Mouse (Mus musculus) forebrain, embryonic 14.5 days (tissue): ENCODE data around the gene Suclg2. TPM values are rescaled to one million over a fixed set of nuclear protein-coding genes. Genes with fewer than 3 reads are reported as not detected.
A peak's percentile ranks its signal among the peaks of the same experiment; 100 is the strongest.

ENCODE experiments used
- ATAC-seq: fragments of 200-750 bp; cut with Nextera tagmentation; 2 replicates; pipeline ENCODE4 v1.8.0; 2017; ENCODE audit warnings: mild to moderate bottlenecking, moderate library complexity
- DNase-seq: peaks from one replicate; pipeline ENCODE4 v3.0.0-alpha.2; 2015; ENCODE audit warnings: low spot score
- H3K27ac ChIP-seq: fragments of 300-500 bp; sonication (generic); 2 replicates; pipeline ENCODE4 v1.5.1; 2014; ENCODE audit warnings: low read depth, mild to moderate bottlenecking, control low read depth, low read length, moderate library complexity
- H3K27me3 ChIP-seq: fragments of 300-500 bp; sonication (generic); replicated peaks from 2 replicates; pipeline ENCODE4 v1.6.1; 2014; ENCODE audit warnings: low read length, control low read depth, mixed read lengths; ENCODE audit not compliant: control insufficient read depth, insufficient read depth
- H3K36me3 ChIP-seq: fragments of 300-500 bp; sonication (generic); 2 replicates; pipeline ENCODE4 v1.6.1; 2014; ENCODE audit warnings: low read length, control low read depth; ENCODE audit not compliant: control insufficient read depth, insufficient read depth
- H3K4me1 ChIP-seq: fragments of 300-500 bp; sonication (generic); 2 replicates; pipeline ENCODE4 v1.6.1; 2014; ENCODE audit warnings: antibody characterized with exemption, low read length, control low read depth; ENCODE audit not compliant: control insufficient read depth, insufficient read depth
- H3K4me2 ChIP-seq: fragments of 300-500 bp; sonication (generic); 2 replicates; pipeline ENCODE4 v1.6.1; 2014; ENCODE audit warnings: mild to moderate bottlenecking, control low read depth, low read length
- H3K4me3 ChIP-seq: fragments of 300-500 bp; sonication (generic); 2 replicates; pipeline ENCODE4 v1.5.1; 2014; ENCODE audit warnings: low read depth, low read length, control low read depth
- H3K9ac ChIP-seq: fragments of 300-500 bp; sonication (generic); 2 replicates; pipeline ENCODE4 v1.6.1; 2014; ENCODE audit warnings: mild to moderate bottlenecking, low read length, control low read depth, moderate library complexity
- H3K9me3 ChIP-seq: fragments of 300-500 bp; sonication (generic); replicated peaks from 2 replicates; pipeline ENCODE4 v1.6.1; 2016; ENCODE audit warnings: low read length, control low read depth, mixed read lengths; ENCODE audit not compliant: control insufficient read depth
- WGBS: fragments of 180-500 bp; shearing (Covaris S2); extraction: QIAGEN DNeasy Blood & Tissue Kit; methylation state at CpG from one replicate; pipeline ENCODE4 v1.1.7; 2014; 5-methylcytosine and 5-hydroxymethylcytosine counted together
- polyA plus RNA-seq: library from polyadenylated mRNA; unstranded; fragments of >200 nt; fragmentation: Nextera tagmentation; extraction: Ambion mirVana; gene quantifications from 2 replicates; pipeline ENCODE4 v1.2.1, GENCODE M21; 2014

Gene Suclg2
- polyA plus RNA-seq = 21.4 and 22.3 TPM in 2 replicates

DNA sequence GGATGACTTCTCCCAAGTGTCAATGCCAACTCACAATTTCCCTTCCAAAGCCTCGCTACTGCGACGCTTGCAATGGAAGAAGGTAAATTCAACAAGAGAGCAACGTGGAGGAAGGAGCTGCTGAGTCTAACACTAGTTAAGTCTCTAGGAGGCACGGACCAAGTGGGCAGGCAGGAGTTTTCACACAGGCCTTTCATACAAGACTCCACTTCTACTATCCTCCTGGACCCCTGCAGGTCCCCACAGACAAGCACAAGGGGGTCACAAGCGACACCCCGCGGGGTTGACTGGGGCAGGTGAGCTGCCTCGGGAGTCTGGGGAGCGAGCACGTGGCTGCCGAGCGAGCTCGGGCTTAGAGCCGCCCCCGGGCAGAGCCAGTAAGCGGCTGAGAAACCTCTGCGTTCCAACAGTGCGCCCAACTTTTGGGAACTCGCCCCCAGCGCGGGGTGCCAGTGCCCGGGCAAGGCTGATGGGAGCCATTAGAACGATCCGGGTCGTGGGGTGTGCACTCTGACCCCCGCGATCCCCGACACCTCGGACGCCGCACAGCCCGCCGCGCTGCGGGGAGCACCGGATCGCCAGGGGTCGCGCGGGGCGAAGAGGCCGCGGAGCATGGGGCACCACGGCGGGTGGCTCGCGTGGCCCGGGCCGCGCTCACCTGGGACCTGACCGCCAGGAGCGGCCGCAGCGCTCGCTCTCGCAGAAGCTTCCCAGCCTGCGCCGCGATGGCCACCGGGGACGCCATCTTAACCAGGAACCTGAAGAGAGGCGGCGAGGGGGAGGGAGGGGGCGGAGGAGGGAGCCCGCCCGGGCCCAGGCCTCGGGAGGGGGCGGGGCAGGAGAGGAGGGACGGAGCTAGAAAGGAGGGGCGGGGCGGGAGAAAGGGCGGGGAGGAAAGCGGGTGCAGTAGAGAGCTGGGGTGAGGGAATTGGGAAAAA lies at the start of gene Suclg2:
Gene Suclg2 (minus strand): TSS at position 770 of the 938 bp plus-strand sequence.
- H3K36me3 ChIP-seq = no peaks in the 10 kb centered on the region
- peak within 1 kb of the TSS; percentile 61 for H3K4me3 ChIP-seq
- no peaks in the 10 kb centered on the region for H3K27me3 ChIP-seq
- H3K9ac ChIP-seq = peak within 1 kb of the TSS; percentile 73
- no peaks in the 10 kb centered on the region for H3K4me1 ChIP-seq
- ATAC-seq (peak; percentile 94), DNase-seq (peak; percentile 85)
- peak within 1 kb of the TSS; percentile 89 for H3K4me2 ChIP-seq
- H3K27ac ChIP-seq = no peak within 1 kb of the TSS
- WGBS = under 1% methylated on average over 66 of the region's 74 CpGs
- no peaks in the 10 kb centered on the region for H3K9me3 ChIP-seq

DNA sequence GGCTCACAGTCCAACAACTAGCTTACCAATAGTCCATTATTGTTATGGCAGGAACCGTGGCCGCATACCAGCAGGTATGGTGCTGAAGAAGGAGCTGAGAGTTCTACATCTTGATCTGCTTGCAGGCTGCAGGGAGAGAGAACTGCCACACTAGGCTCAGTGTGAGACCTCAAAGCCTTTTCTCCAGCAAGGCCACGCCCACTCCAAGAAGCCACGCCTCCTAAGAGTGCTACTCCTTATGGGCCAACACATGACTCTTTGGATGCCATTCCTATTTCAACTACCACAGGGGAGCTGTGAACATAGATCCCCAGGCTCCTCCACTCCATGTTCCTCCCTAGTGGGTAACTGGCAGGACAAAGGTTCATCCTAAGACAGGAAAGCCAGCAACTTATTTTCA lies 48.0 kb upstream of the Suclg2 start:
- Histone ChIP-seq H3K4me1 (no peaks in the 10 kb centered on the region), H3K27ac (no peak overlapping the region), H3K4me2 (no peak overlapping the region), H3K36me3 (no peaks in the 10 kb centered on the region), H3K9me3 (no peaks in the 10 kb centered on the region), H3K4me3 (no peak overlapping the region), H3K27me3 (no peaks in the 10 kb centered on the region), H3K9ac (no peak overlapping the region)
- DNase-seq (no peak), ATAC-seq (no peak)
- 74% methylated on average over 4 of the region's 4 CpGs for WGBS

DNA sequence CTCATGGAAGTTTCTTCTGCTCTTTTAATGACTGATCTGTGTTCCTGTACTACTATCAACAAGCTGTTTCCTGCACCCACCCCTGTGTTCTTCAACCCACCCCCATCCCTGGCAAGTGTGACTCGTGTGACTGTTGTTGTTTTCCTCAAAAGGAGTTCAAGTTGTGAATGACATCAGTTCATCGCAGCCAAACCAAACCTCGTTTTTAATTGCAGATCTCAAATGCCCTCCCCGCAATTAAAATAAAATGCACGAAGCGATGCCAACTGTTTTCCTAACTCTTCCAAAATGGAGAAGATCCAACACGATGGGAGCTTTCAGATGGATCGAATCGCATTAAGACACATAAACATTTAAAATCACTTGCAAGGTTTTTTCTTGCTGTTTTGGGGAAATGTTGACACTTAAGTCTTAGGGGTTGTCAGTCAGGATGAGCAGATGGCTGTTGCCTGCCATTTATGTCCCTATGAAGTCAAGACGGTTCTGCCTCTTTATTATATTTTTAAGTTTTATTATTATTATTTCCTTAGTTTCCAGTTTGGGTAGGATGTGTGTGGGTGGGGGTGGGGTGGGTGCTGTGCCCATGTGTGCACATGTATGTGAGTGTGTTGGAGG lies 41.1 kb upstream of the Suclg2 start:
- DNase-seq = peak; percentile 88
- Histone ChIP-seq H3K4me3 (no peak overlapping the region), H3K4me1 (no peaks in the 10 kb centered on the region), H3K4me2 (no peak overlapping the region), H3K36me3 (no peaks in the 10 kb centered on the region), H3K9ac (no peak overlapping the region), H3K27me3 (no peaks in the 10 kb centered on the region), H3K9me3 (no peaks in the 10 kb centered on the region), H3K27ac (no peak overlapping the region)
- WGBS = 53% methylated on average over 10 of the region's 10 CpGs
- peak; percentile 72; the same call in 1 of the 2 replicates for ATAC-seq

DNA sequence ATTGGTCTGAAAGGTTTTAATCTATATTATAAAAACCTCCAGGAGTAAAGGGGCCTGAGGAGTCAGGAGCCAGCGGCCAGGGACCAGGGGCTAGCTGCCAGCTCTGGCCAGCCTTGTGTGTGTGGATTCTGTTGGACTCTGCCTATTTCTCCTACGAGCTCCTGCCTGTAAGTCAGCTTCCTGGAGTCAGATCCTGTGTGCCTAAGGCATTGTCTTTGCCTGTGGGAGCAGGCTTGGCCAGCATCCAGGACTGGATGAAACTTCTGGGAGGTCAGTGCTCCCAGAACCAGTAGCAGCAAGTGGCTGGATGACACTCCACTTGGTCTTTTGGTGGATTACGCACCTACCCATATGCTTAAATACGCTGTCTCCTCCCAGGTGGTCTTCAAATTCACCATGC lies 23.8 kb upstream of the Suclg2 start:
- Histone ChIP-seq H3K4me2 (no peak overlapping the region), H3K4me3 (no peak overlapping the region), H3K27ac (no peak overlapping the region), H3K9me3 (no peaks in the 10 kb centered on the region), H3K9ac (no peak overlapping the region), H3K36me3 (no peaks in the 10 kb centered on the region), H3K27me3 (no peaks in the 10 kb centered on the region), H3K4me1 (no peaks in the 10 kb centered on the region)
- no peak for DNase-seq
- ATAC-seq = no peak
- WGBS = 87% methylated on average over 4 of the region's 4 CpGs

DNA sequence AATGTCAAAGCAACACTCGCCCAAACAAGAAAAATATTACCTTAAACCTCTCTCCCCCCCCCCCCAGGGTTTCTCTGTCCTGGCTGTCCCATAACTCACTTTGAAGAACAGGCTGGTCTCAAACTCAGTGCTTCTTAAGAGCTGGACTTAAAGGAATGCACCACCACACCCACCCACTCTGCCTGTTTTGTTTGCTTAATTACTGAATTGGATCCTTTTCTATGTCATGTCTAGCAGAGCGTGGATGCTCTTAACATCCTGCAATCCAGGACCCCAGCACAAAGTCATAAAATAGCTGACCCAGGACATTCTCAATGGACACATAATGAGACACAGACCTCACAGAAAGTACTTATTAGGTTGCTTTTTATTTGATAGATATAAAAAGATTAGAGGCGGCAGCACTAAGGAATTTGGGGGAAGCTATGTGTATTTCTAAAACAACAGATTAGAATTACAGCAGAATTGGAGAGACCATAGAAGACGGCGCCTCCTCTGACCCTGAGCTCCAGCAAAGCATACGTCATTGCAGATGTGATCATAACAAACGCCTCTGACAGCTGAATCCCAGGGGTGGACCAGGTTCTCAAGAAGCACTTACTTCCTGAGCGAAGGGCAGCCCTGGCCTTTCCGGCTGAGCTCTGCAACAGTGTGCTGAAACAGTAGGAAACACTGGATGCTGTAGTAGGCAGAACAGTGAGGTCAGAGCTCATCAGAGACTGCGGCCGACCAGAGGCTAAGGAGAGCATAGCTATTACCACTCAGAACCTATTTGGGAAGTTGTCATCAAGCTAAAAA lies 13.2 kb upstream of the Suclg2 start:
- H3K27me3 ChIP-seq = no peaks in the 10 kb centered on the region
- H3K4me2 ChIP-seq = no peak overlapping the region
- no peak overlapping the region for H3K27ac ChIP-seq
- H3K4me3 ChIP-seq = no peak overlapping the region
- ATAC-seq = no peak
- WGBS = 71% methylated on average over 11 of the region's 11 CpGs
- H3K9ac ChIP-seq = no peak overlapping the region
- H3K4me1 ChIP-seq = no peaks in the 10 kb centered on the region
- DNase-seq = no peak
- no peaks in the 10 kb centered on the region for H3K9me3 ChIP-seq
- H3K36me3 ChIP-seq = no peaks in the 10 kb centered on the region

DNA sequence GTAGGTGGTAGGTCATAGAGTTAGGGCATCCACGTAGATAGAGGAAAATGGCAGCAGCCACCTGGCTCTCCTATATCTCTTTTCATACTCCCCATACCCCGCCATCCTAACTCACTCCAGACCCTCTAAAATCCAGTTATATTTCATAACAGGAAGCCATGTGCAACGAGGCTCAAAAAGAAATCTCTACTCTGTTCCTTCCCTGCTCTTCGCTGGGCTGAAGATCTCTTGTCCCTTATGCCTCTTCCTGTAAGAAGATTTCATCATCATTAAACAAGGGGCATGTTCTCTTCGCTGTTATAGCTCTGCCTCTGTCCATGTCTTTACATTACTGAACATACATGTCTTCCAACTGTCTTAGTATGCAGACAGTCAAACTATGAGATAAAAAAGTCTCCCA lies 10.8 kb upstream of the Suclg2 start:
- ATAC-seq (no peak), DNase-seq (no peak)
- no peaks in the 10 kb centered on the region for H3K4me1 ChIP-seq
- no peaks in the 10 kb centered on the region for H3K9me3 ChIP-seq
- no peak overlapping the region for H3K4me2 ChIP-seq
- H3K27ac ChIP-seq = no peak overlapping the region
- no peaks in the 10 kb centered on the region for H3K36me3 ChIP-seq
- H3K27me3 ChIP-seq = no peaks in the 10 kb centered on the region
- 88% methylated on average over 5 of the region's 5 CpGs for WGBS
- no peak overlapping the region for H3K9ac ChIP-seq
- H3K4me3 ChIP-seq = no peak overlapping the region

DNA sequence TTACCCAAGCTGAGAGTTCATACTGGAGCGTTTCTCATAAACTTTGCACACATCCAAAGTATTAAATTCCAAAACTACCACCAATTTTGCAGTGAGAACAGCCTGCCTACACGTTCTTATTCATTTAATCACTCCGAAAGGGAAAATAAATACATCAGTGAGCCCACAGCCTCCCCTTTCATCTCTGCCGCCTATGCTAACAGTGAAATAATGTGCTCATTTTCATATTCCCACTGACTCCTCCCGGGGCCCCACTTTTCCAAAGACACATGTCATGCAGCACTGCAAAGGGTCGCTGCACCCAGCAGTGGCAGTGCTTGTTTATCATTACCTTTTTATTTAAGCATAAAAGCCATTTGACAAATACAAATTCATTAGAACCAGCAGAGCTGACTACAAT lies 6.7 kb upstream of the Suclg2 start:
- Histone ChIP-seq H3K27me3 (no peaks in the 10 kb centered on the region), H3K4me1 (no peaks in the 10 kb centered on the region), H3K36me3 (no peaks in the 10 kb centered on the region), H3K4me2 (no peak overlapping the region), H3K27ac (no peak overlapping the region), H3K9me3 (no peaks in the 10 kb centered on the region), H3K4me3 (no peak overlapping the region), H3K9ac (no peak overlapping the region)
- ATAC-seq (no peak), DNase-seq (no peak)
- 40% methylated on average over 6 of the region's 6 CpGs for WGBS

DNA sequence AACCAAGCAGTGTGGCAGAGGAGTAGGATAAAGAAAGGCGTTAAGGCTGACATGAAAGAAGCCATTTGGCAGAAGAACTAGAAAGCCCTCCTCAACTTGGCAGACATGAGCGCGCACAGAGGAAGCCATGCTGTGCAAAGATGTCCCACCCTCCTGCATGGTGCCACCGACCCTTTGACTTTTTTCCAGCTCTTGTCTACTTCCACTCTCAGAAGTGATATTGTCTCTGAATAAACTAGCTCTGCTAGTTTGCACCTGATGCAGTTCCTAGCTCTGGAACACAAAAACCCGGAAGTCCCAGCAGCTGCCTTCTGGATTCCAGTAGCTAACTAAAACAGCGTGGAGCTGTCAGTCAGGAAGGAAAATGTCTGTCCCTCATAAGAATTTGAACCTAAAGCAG lies 4.8 kb upstream of the Suclg2 start:
- Histone ChIP-seq H3K4me1 (no peaks in the 10 kb centered on the region), H3K4me3 (no peak overlapping the region), H3K4me2 (no peak overlapping the region), H3K36me3 (no peaks in the 10 kb centered on the region), H3K9me3 (no peaks in the 10 kb centered on the region), H3K27ac (no peak overlapping the region), H3K27me3 (no peaks in the 10 kb centered on the region), H3K9ac (no peak overlapping the region)
- ATAC-seq (no peak), DNase-seq (no peak)
- 76% methylated on average over 6 of the region's 6 CpGs for WGBS
